ENCODE assay signal across 14 mouse cellular contexts in the genomic region with DNA sequence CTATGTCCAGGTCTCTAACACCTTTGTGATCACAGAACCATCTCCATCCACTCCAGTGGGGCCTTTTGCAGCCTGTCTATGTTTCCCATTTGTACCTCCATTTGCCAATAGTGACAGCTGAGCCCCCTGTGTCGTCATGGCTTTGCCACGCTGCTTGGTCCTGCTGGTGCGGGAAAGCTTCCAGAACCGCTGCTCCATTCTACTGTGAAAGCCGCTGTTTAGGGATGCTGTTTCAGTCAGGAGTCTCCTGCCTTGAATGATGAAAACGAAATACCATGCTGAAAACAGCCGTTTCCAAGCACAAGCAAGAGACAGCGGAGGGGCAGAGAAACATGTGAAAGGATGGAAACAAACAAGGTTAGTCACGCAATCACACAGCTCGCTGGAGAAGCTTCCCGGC.
DNase-seq lines count a peak whose midpoint lies in the region; ATAC-seq lines count a peak whose summit lies in the region.
"Had no signal": no experiment of that assay in that cellular context is flagged by ENCODE, and none has a peak within 500 bp of the region (broad histone marks: within the 10 kb centered on the region; RNA-seq: fewer than 3 reads in every experiment).

No protein-coding gene starts in this region.

- H3K4me1 ChIP-seq in embryonic facial prominence, embryonic 14.5 days (ENCODE audit: control insufficient read depth, insufficient read depth, low read length) = no peaks in the 10 kb centered on the region
- peaks cover 19% of the 10 kb centered on the region for H3K4me1 ChIP-seq in embryonic facial prominence, embryonic 10.5 days
- H3K4me1 ChIP-seq in kidney, embryonic 16.5 days (ENCODE audit: insufficient read depth, low read length) = no peaks in the 10 kb centered on the region

- no peak overlapping the region for H3K4me2 ChIP-seq in embryonic facial prominence, embryonic 14.5 days (ENCODE audit: low read depth, low read length)
- no peak overlapping the region for H3K4me2 ChIP-seq in kidney, embryonic 16.5 days (replicated peaks; ENCODE audit: low read depth, low read length)
- H3K4me2 ChIP-seq: embryonic facial prominence, embryonic 12.5 days had no signal

- H3K27me3 ChIP-seq in embryonic facial prominence, embryonic 14.5 days (replicated peaks; ENCODE audit: control insufficient read depth, insufficient read depth, low read length) = no peaks in the 10 kb centered on the region
- H3K27me3 ChIP-seq in embryonic facial prominence, embryonic 10.5 days (replicated peaks; ENCODE audit: low read depth, poor library complexity, severe bottlenecking) = no peaks in the 10 kb centered on the region
- no peaks in the 10 kb centered on the region for H3K27me3 ChIP-seq in kidney, embryonic 16.5 days (ENCODE audit: insufficient read depth, low read length)
- H3K27me3 ChIP-seq: embryonic facial prominence, embryonic 12.5 days had no signal

- no peak overlapping the region for H3K27ac ChIP-seq in embryonic facial prominence, embryonic 14.5 days (replicated peaks; ENCODE audit: low read depth, low read length)
- no peak overlapping the region for H3K27ac ChIP-seq in embryonic facial prominence, embryonic 10.5 days (replicated peaks)
- H3K27ac ChIP-seq in kidney, embryonic 16.5 days (ENCODE audit: low read length) = no peak overlapping the region
- H3K27ac ChIP-seq: embryonic facial prominence, embryonic 12.5 days; left cerebral cortex, adult 2 months had no signal

- no peaks in the 10 kb centered on the region for H3K9me3 ChIP-seq in embryonic facial prominence, embryonic 14.5 days (ENCODE audit: control insufficient read depth, low read length)
- no peaks in the 10 kb centered on the region for H3K9me3 ChIP-seq in embryonic facial prominence, embryonic 10.5 days
- H3K9me3 ChIP-seq in kidney, embryonic 16.5 days (ENCODE audit: low read length) = no peaks in the 10 kb centered on the region
- H3K9me3 ChIP-seq: embryonic facial prominence, embryonic 12.5 days had no signal

- no peaks in the 10 kb centered on the region for H3K36me3 ChIP-seq in embryonic facial prominence, embryonic 14.5 days (ENCODE audit: control insufficient read depth, insufficient read depth, low read length)
- H3K36me3 ChIP-seq in embryonic facial prominence, embryonic 10.5 days (replicated peaks) = no peaks in the 10 kb centered on the region
- no peaks in the 10 kb centered on the region for H3K36me3 ChIP-seq in kidney, embryonic 16.5 days (ENCODE audit: insufficient read depth, low read length)
- H3K36me3 ChIP-seq: embryonic facial prominence, embryonic 12.5 days had no signal

- 58% methylated on average over 11 of the region's 11 CpGs for WGBS in embryonic facial prominence, embryonic 14.5 days
- WGBS in embryonic facial prominence, embryonic 10.5 days = 78% methylated on average over 11 of the region's 11 CpGs
- WGBS in kidney, embryonic 16.5 days = 75% methylated on average over 11 of the region's 11 CpGs

- H3K4me3 ChIP-seq in embryonic facial prominence, embryonic 14.5 days (ENCODE audit: low read depth, low read length) = no peak overlapping the region
- H3K4me3 ChIP-seq in embryonic facial prominence, embryonic 10.5 days = no peak overlapping the region
- no peak overlapping the region for H3K4me3 ChIP-seq in kidney, embryonic 16.5 days (ENCODE audit: low read length)
- H3K4me3 ChIP-seq: embryonic facial prominence, embryonic 12.5 days; left cerebral cortex, adult 2 months had no signal

- no peak for ATAC-seq in embryonic facial prominence, embryonic 14.5 days (ENCODE audit: low read depth)
- no peak for ATAC-seq in activated CD4-positive, CD25-positive, alpha-beta regulatory T cell, adult 4 months
- ATAC-seq in kidney, embryonic 16.5 days (ENCODE audit: low FRiP score, low TSS enrichment) = no peak

- no peak overlapping the region for H3K9ac ChIP-seq in embryonic facial prominence, embryonic 14.5 days (ENCODE audit: low read depth, low read length)
- no peak overlapping the region for H3K9ac ChIP-seq in kidney, embryonic 16.5 days (replicated peaks; ENCODE audit: low read length)
- H3K9ac ChIP-seq: embryonic facial prominence, embryonic 12.5 days had no signal

- peak; percentile 26 for DNase-seq in embryonic facial prominence, embryonic 14.5 days (ENCODE audit: low spot score)
- DNase-seq in embryonic facial prominence, embryonic 10.5 days (ENCODE audit: low spot score) = no peak
- DNase-seq in right cerebral cortex, postnatal 4 days = peak; percentile 22
- DNase-seq in right cerebral cortex, adult 18-20 months = no peak
- peak; percentile 55 to 64 for DNase-seq in layer of hippocampus, postnatal 10 days (ENCODE audit: low spot score in 2 of 2)
- DNase-seq in B cell, adult 2 months = no peak
- DNase-seq: heart, postnatal 10 days; kidney, adult 9 months; lung, postnatal 36 days; thymus, postnatal 25 days had no signal

Comparison
In these comparisons a context has a peak if more than half of its experiments do, and no peak if none do; other contexts are left out.
1. DNase-seq: peak in embryonic facial prominence, embryonic 14.5 days (single experiment), right cerebral cortex, postnatal 4 days (single experiment) and layer of hippocampus, postnatal 10 days (2 of 2); none in embryonic facial prominence, embryonic 10.5 days (single experiment), right cerebral cortex, adult 18-20 months (single experiment) and B cell, adult 2 months (0 of 2).